Comparison of ENCODE assay signal across 26 mouse cellular contexts in genomic region chr13:31503191-31503590, GRCm38 (mm10). TPM values are rescaled to one million over a fixed set of nuclear protein-coding genes. Genes with fewer than 3 reads are reported as not detected.
A peak's percentile ranks its signal among the peaks of the same experiment; 100 is the strongest.
DNase-seq lines count a peak whose midpoint lies in the region; ATAC-seq lines count a peak whose summit lies in the region.
"Had no signal": no experiment of that assay in that cellular context is flagged by ENCODE, and none has a peak within 500 bp of the region (broad histone marks: within the 10 kb centered on the region; RNA-seq: fewer than 3 reads in every experiment).

No protein-coding gene starts in this region.

- peak; percentile 5 for DNase-seq in heart, adult 11 months
- no peak for DNase-seq in heart, embryonic 10.5 days (ENCODE audit: low spot score)
- peak; percentile 66 for DNase-seq in T-cell, adult 2 months (ENCODE audit: low spot score)
- peak; percentile 5 for DNase-seq in thymus, postnatal 25 days
- DNase-seq in cerebellum, postnatal 25 days: no peak
- DNase-seq in urinary bladder, adult 2 months (ENCODE audit: low spot score): no peak
- DNase-seq: adrenal gland, adult 2 months; adrenal gland, postnatal 25 days; B cell, adult 2 months; cerebellum, adult 11-12 months; cerebellum, adult 9-11 months; gastrocnemius, postnatal 10 days; heart, postnatal 36 days; kidney, adult 18-20 months had no signal

- WGBS in heart, embryonic 10.5 days: 88% methylated on average over 10 of the region's 10 CpGs
- WGBS in intestine, embryonic 15.5 days: 78% methylated on average over 10 of the region's 10 CpGs

- H3K9ac ChIP-seq in intestine, embryonic 15.5 days: no peak overlapping the region
- H3K9ac ChIP-seq: embryonic facial prominence, embryonic 15.5 days; forebrain, embryonic 12.5 days; heart, embryonic 13.5 days; hindbrain, embryonic 15.5 days had no signal

- H3K4me2 ChIP-seq in intestine, embryonic 15.5 days (replicated peaks): no peak overlapping the region
- H3K4me2 ChIP-seq: embryonic facial prominence, embryonic 15.5 days; forebrain, embryonic 12.5 days; heart, embryonic 13.5 days; hindbrain, embryonic 15.5 days had no signal

- H3K27me3 ChIP-seq in heart, embryonic 10.5 days (ENCODE audit: insufficient read depth, poor library complexity, severe bottlenecking): no peaks in the 10 kb centered on the region
- H3K27me3 ChIP-seq in intestine, embryonic 15.5 days (replicated peaks): no peaks in the 10 kb centered on the region
- H3K27me3 ChIP-seq: embryonic facial prominence, embryonic 15.5 days; forebrain, embryonic 12.5 days; heart, embryonic 13.5 days; hindbrain, embryonic 15.5 days had no signal

- H3K36me3 ChIP-seq in heart, embryonic 10.5 days: no peaks in the 10 kb centered on the region
- H3K36me3 ChIP-seq in intestine, embryonic 15.5 days: no peaks in the 10 kb centered on the region
- H3K36me3 ChIP-seq: embryonic facial prominence, embryonic 15.5 days; forebrain, embryonic 12.5 days; heart, embryonic 13.5 days; hindbrain, embryonic 15.5 days had no signal

- no peak overlapping the region for H3K4me3 ChIP-seq in heart, embryonic 10.5 days
- no peak overlapping the region for H3K4me3 ChIP-seq in intestine, embryonic 15.5 days (replicated peaks)
- H3K4me3 ChIP-seq: embryonic facial prominence, embryonic 15.5 days; erythroblast, embryonic 14.5 days; forebrain, embryonic 12.5 days; heart, embryonic 13.5 days; hindbrain, embryonic 15.5 days had no signal

- H3K9me3 ChIP-seq in heart, embryonic 10.5 days: no peaks in the 10 kb centered on the region
- no peaks in the 10 kb centered on the region for H3K9me3 ChIP-seq in intestine, embryonic 15.5 days
- H3K9me3 ChIP-seq: embryonic facial prominence, embryonic 15.5 days; forebrain, embryonic 12.5 days; heart, embryonic 13.5 days; hindbrain, embryonic 15.5 days had no signal

- peak; percentile 41 for ATAC-seq in CD4-positive, CD25-positive, alpha-beta regulatory T cell, adult 4 months
- ATAC-seq in intestine, embryonic 15.5 days: no peak
- ATAC-seq: forebrain, embryonic 16.5 days had no signal

- no peaks in the 10 kb centered on the region for H3K4me1 ChIP-seq in heart, embryonic 10.5 days
- H3K4me1 ChIP-seq in intestine, embryonic 15.5 days (replicated peaks): peaks cover 6% of the 10 kb centered on the region; the same call in 1 of the 2 replicates
- H3K4me1 ChIP-seq: embryonic facial prominence, embryonic 15.5 days; forebrain, embryonic 12.5 days; heart, embryonic 13.5 days; hindbrain, embryonic 15.5 days had no signal

- H3K27ac ChIP-seq in heart, embryonic 10.5 days: no peak overlapping the region
- no peak overlapping the region for H3K27ac ChIP-seq in intestine, embryonic 15.5 days
- H3K27ac ChIP-seq: embryonic facial prominence, embryonic 15.5 days; forebrain, embryonic 12.5 days; heart, embryonic 13.5 days; hindbrain, embryonic 15.5 days had no signal

RNA-seq across cellular contexts. Expression of gene Foxq1, which starts 52.7 kb away (rescaled TPM):
- polyA plus RNA-seq in heart, embryonic 10.5 days (2016; fragmentation: Nextera tagmentation; extraction: Ambion mirVana): 0.06 and 0.19 TPM in 2 replicates
- polyA plus RNA-seq in CD4-positive, CD25-positive, alpha-beta regulatory T cell, adult 4 months (2017; shearing (Covaris generic)): not detected
- 118 and 159 TPM in 2 replicates for polyA plus RNA-seq in urinary bladder, adult 2 months (2012; rRNA removed)
- polyA plus RNA-seq in intestine, embryonic 15.5 days (2015; fragmentation: Nextera tagmentation; extraction: Ambion mirVana): 2.0 and 2.1 TPM in 2 replicates
- polyA plus RNA-seq: erythroblast, embryonic 14.5 days had no signal

RNA-seq across cellular contexts. Expression of gene A530084C06Rik, which starts 55.9 kb away (rescaled TPM):
- not detected in 2 replicates for polyA plus RNA-seq in heart, embryonic 10.5 days (2016; fragmentation: Nextera tagmentation; extraction: Ambion mirVana)
- not detected for polyA plus RNA-seq in CD4-positive, CD25-positive, alpha-beta regulatory T cell, adult 4 months (2017; shearing (Covaris generic))
- 0.96 and 1.1 TPM in 2 replicates for polyA plus RNA-seq in urinary bladder, adult 2 months (2012; rRNA removed)
- not detected in 2 replicates for polyA plus RNA-seq in intestine, embryonic 15.5 days (2015; fragmentation: Nextera tagmentation; extraction: Ambion mirVana)
- polyA plus RNA-seq: embryonic facial prominence, embryonic 11.5 days; embryonic facial prominence, embryonic 15.5 days; erythroblast, embryonic 14.5 days; forebrain, embryonic 12.5 days; forebrain, embryonic 16.5 days; heart, embryonic 13.5 days; heart, postnatal 0 days; hindbrain, embryonic 11.5 days; hindbrain, embryonic 15.5 days; intestine, embryonic 14.5 days had no signal

Comparison
In these comparisons a context has a peak if more than half of its experiments do, and no peak if none do; other contexts are left out.
1. DNase-seq: peak in heart, adult 11 months (single experiment), T-cell, adult 2 months (single experiment) and thymus, postnatal 25 days (single experiment); none in heart, embryonic 10.5 days (single experiment), cerebellum, postnatal 25 days (0 of 2) and urinary bladder, adult 2 months (single experiment).
2. RNA of gene Foxq1, which starts 52.7 kb away (polyA plus RNA-seq): 118 to 159 TPM in urinary bladder, adult 2 months; 2.0 to 2.1 TPM in intestine, embryonic 15.5 days, 0.06 to 0.19 TPM in heart, embryonic 10.5 days and not detected in CD4-positive, CD25-positive, alpha-beta regulatory T cell, adult 4 months; every median in the first group is over 10 times any median in the second.